Mouse (Mus musculus): ENCODE data around the gene Slc12a8.

The Slc12a8 gene

DNA sequence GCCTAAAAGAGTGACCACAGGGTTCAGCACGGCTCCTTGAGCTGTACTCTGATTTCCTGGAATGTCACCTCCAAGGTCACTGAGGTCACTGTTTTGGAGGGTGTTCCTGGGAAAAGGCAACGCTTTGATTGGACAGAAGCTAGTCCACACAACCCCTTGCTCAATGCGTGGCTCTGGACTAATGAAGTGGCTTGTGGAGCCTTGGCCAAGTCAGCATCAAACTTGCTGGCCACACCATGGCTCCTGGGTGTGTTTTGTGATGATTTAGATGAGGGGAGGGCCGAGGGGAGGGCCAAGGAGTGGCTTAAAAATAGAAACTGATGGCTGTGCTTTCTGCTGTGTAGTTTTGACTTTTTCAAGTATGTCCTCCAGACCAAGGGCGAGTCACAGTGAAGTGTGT lies 143.0 kb downstream of the Slc12a8 start:
- Histone ChIP-seq H3K4me1 (replicated peaks; ENCODE audit: low read depth, low read length) (peaks cover 13% of the 10 kb centered on the region), H3K36me3 (ENCODE audit: insufficient read depth, low read length) (no peaks in the 10 kb centered on the region), H3K9me3 (ENCODE audit: low read length) (no peaks in the 10 kb centered on the region), H3K4me3 (replicated peaks; ENCODE audit: low read length) (no peak overlapping the region), H3K27me3 (ENCODE audit: insufficient read depth, low read length) (no peaks in the 10 kb centered on the region)
- TF ChIP-seq POU5F1 (IDR thresholded peaks at IDR 0.05; ENCODE audit: borderline replicate concordance, low read length): no peak
- TF ChIP-seq CTCF (conservative IDR thresholded peaks at IDR 0.05; ENCODE audit: low read length): no peak
- no peak for TF ChIP-seq NANOG (IDR thresholded peaks at IDR 0.05; ENCODE audit: borderline replicate concordance, low read length)

DNA sequence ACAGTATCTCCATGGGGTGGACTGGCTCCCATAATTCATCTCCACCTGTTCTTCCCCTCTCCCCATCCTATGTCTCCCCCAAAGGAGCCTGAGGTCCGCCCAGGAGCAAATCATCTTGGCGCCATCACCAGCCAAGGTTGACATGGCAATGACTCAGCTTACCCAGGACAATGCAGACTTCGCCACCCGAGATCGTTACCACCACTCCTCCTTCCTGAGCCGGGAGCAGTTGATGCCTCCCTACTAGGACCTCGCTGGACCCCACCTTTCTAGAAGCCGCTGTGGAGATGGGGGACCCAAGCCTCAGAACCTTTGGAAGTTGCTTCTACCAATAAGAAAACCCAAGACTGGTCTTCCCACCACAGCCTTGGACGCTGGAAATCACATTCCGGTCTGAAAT lies 145.7 kb downstream of the Slc12a8 start:
- Histone ChIP-seq H3K9me3 (ENCODE audit: low read length) (no peaks in the 10 kb centered on the region), H3K4me3 (replicated peaks; ENCODE audit: low read length) (no peak overlapping the region), H3K27me3 (ENCODE audit: insufficient read depth, low read length) (no peaks in the 10 kb centered on the region), H3K4me1 (replicated peaks; ENCODE audit: low read depth, low read length) (peaks cover 13% of the 10 kb centered on the region), H3K36me3 (ENCODE audit: insufficient read depth, low read length) (no peaks in the 10 kb centered on the region)
- TF ChIP-seq POU5F1 (IDR thresholded peaks at IDR 0.05; ENCODE audit: borderline replicate concordance, low read length) (no peak), NANOG (IDR thresholded peaks at IDR 0.05; ENCODE audit: borderline replicate concordance, low read length) (no peak)

DNA sequence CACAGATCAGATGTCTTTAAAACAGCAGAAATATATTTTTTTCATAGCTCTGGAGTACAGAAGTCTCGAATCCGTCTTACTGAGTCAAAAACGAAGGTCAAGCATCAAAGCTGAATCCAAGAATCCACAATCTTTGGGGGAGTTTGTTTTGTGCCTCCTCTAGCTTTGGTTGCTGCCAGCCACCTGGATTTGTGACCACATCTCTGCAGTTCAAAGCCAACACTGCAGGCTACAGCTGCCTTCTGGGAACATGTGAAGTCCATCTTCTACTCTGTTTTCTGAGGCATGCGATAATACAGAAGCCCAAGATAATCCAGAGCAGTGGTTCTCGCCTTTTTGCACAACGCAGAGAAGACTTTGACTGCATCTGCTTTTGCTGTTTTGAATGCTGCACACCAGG lies 149.1 kb downstream of the Slc12a8 start:
- H3K36me3 ChIP-seq (ENCODE audit: insufficient read depth, low read length): no peaks in the 10 kb centered on the region
- H3K4me3 ChIP-seq (replicated peaks; ENCODE audit: low read length): no peak overlapping the region
- no peaks in the 10 kb centered on the region for H3K4me1 ChIP-seq (replicated peaks; ENCODE audit: low read depth, low read length)
- no peak for TF ChIP-seq NANOG (IDR thresholded peaks at IDR 0.05; ENCODE audit: borderline replicate concordance, low read length)
- TF ChIP-seq POU5F1 (IDR thresholded peaks at IDR 0.05; ENCODE audit: borderline replicate concordance, low read length): no peak
- TF ChIP-seq CTCF (conservative IDR thresholded peaks at IDR 0.05; ENCODE audit: low read length): no peak
- H3K9me3 ChIP-seq (ENCODE audit: low read length): no peaks in the 10 kb centered on the region
- no peaks in the 10 kb centered on the region for H3K27me3 ChIP-seq (ENCODE audit: insufficient read depth, low read length)

DNA sequence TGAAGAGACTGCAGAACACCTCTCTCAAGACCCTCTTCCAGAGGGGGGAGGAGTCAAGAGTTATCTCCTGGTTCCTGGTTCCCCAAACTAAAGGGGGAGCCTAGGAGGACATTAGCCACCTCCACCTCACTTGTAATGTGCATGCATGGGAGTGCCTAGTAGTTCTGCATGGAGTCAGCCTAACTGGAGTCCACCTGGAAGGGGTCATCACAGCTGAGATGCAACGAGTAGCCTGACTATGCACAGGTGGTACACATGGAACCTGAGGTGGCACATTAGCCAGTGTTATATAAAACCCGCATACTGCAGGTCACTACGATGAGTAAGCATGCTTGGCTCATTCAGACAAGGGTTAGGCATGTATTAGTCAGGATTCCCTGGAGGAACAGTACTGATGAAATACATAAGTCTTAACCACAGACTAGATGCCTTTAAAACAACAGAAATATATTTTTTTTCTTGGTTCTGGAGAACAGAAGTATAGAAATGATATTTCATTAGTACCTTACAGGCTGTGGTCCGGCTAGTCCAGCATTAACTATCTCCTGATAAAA lies 149.9 kb downstream of the Slc12a8 start:
- no peak for TF ChIP-seq POU5F1 (IDR thresholded peaks at IDR 0.05; ENCODE audit: borderline replicate concordance, low read length)
- no peak for TF ChIP-seq NANOG (IDR thresholded peaks at IDR 0.05; ENCODE audit: borderline replicate concordance, low read length)
- TF ChIP-seq CTCF (conservative IDR thresholded peaks at IDR 0.05; ENCODE audit: low read length): no peak
- Histone ChIP-seq H3K27me3 (ENCODE audit: insufficient read depth, low read length) (no peaks in the 10 kb centered on the region), H3K9me3 (ENCODE audit: low read length) (no peaks in the 10 kb centered on the region), H3K4me1 (replicated peaks; ENCODE audit: low read depth, low read length) (no peaks in the 10 kb centered on the region), H3K4me3 (replicated peaks; ENCODE audit: low read length) (no peak overlapping the region), H3K36me3 (ENCODE audit: insufficient read depth, low read length) (no peaks in the 10 kb centered on the region)

DNA sequence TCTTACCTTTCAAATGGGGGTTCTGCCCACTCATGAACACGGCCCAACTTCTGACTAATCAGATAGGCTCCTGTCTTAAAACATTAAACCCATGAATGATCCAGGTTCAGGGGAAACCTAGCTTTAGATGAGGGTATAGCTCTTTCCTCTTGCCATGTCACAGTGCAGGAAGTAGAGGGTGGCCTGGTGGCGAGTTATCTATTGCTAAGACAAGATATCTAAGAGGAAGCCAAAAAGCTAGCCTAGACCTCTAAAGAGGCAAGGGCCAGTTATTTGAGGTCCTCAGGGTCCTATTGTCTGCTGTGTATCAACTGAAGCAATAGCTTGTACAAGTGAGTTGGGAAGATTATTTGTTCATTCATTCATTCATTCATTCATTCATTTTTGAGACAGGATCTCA lies 151.3 kb downstream of the Slc12a8 start:
- Histone ChIP-seq H3K9me3 (ENCODE audit: low read length) (no peaks in the 10 kb centered on the region), H3K4me3 (replicated peaks; ENCODE audit: low read length) (no peak overlapping the region), H3K4me1 (replicated peaks; ENCODE audit: low read depth, low read length) (0 out of 2 replicates have a peak, but pooled peaks cover 2% of the 10 kb centered on the region), H3K27me3 (ENCODE audit: insufficient read depth, low read length) (no peaks in the 10 kb centered on the region), H3K36me3 (ENCODE audit: insufficient read depth, low read length) (no peaks in the 10 kb centered on the region)
- TF ChIP-seq NANOG (IDR thresholded peaks at IDR 0.05; ENCODE audit: borderline replicate concordance, low read length) (no peak), CTCF (conservative IDR thresholded peaks at IDR 0.05; ENCODE audit: low read length) (no peak), POU5F1 (IDR thresholded peaks at IDR 0.05; ENCODE audit: borderline replicate concordance, low read length) (no peak)

DNA sequence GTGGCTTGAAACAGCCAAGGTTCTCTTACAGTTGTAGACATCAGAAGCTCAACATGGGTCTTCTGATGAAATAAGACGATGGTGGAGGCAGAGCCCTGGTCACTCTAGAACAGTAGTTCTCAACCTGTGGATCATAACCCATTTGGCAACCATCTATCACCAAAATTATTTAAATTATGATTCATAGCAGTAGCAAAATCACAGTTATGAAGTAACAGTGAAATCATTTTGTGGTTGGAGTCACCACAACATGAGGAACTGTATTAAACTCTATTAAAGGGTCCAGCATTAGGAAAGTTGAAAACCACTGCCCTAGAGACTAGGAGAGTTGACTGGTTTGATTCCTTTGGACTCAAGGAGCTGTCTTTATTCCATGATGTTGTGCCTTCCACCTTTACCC lies 151.9 kb downstream of the Slc12a8 start:
- Histone ChIP-seq H3K36me3 (ENCODE audit: insufficient read depth, low read length) (no peaks in the 10 kb centered on the region), H3K9me3 (ENCODE audit: low read length) (no peaks in the 10 kb centered on the region), H3K4me1 (replicated peaks; ENCODE audit: low read depth, low read length) (0 out of 2 replicates have a peak, but pooled peaks cover 3% of the 10 kb centered on the region), H3K27me3 (ENCODE audit: insufficient read depth, low read length) (no peaks in the 10 kb centered on the region), H3K4me3 (replicated peaks; ENCODE audit: low read length) (no peak overlapping the region)
- no peak for TF ChIP-seq CTCF (conservative IDR thresholded peaks at IDR 0.05; ENCODE audit: low read length)
- TF ChIP-seq POU5F1 (IDR thresholded peaks at IDR 0.05; ENCODE audit: borderline replicate concordance, low read length): no peak
- TF ChIP-seq NANOG (IDR thresholded peaks at IDR 0.05; ENCODE audit: borderline replicate concordance, low read length): no peak

DNA sequence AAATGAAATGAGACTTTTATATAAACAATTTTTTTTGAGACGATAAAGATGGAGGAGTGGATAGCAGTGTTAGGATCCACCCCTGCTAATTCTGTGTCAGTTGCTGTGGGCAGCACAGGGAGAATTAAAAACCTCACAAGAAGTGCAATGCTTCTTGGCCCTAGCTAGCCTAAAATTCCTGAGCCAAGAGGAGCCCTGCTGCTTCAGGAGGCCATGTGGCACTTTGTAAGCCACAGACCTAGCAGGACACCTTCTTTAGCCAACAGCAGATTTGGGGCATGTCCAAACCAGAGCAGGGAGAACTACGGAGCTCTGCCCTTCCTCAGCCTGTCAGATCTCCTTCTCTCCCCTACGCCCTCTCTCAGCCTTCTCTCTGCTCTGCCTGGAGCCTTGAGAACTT lies 153.2 kb downstream of the Slc12a8 start:
- TF ChIP-seq NANOG (IDR thresholded peaks at IDR 0.05; ENCODE audit: borderline replicate concordance, low read length) (no peak), CTCF (conservative IDR thresholded peaks at IDR 0.05; ENCODE audit: low read length) (no peak), POU5F1 (IDR thresholded peaks at IDR 0.05; ENCODE audit: borderline replicate concordance, low read length) (no peak)
- Histone ChIP-seq H3K36me3 (ENCODE audit: insufficient read depth, low read length) (no peaks in the 10 kb centered on the region), H3K9me3 (ENCODE audit: low read length) (0 out of 2 replicates have a peak, but pooled peaks cover 3% of the 10 kb centered on the region), H3K27me3 (ENCODE audit: insufficient read depth, low read length) (no peaks in the 10 kb centered on the region), H3K4me1 (replicated peaks; ENCODE audit: low read depth, low read length) (0 out of 2 replicates have a peak, but pooled peaks cover 3% of the 10 kb centered on the region), H3K4me3 (replicated peaks; ENCODE audit: low read length) (no peak overlapping the region)

DNA sequence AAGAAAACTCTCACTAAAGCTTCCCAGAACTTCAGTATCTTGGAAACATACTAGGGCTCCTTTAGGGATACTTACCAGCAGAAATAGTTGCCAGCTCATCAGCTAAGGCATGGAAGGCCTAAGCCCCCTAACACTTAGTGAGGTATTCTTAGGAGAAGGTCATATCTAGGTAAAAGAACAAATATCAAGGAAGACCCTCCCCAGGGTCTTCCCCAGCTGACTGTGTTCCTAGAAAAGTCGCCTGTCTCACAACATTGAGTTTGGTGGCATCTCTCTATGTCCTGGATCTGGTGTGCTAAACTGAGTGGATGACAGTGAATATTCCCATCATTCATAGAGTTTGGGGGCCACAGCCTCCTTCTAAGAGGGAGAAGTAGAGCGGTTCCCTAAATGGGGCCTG lies 153.8 kb downstream of the Slc12a8 start:
- Histone ChIP-seq H3K36me3 (ENCODE audit: insufficient read depth, low read length) (no peaks in the 10 kb centered on the region), H3K27me3 (ENCODE audit: insufficient read depth, low read length) (no peaks in the 10 kb centered on the region), H3K4me1 (replicated peaks; ENCODE audit: low read depth, low read length) (0 out of 2 replicates have a peak, but pooled peaks cover 3% of the 10 kb centered on the region), H3K9me3 (ENCODE audit: low read length) (0 out of 2 replicates have a peak, but pooled peaks cover 3% of the 10 kb centered on the region), H3K4me3 (replicated peaks; ENCODE audit: low read length) (no peak overlapping the region)
- no peak for TF ChIP-seq CTCF (conservative IDR thresholded peaks at IDR 0.05; ENCODE audit: low read length)
- TF ChIP-seq POU5F1 (IDR thresholded peaks at IDR 0.05; ENCODE audit: borderline replicate concordance, low read length): no peak
- no peak for TF ChIP-seq NANOG (IDR thresholded peaks at IDR 0.05; ENCODE audit: borderline replicate concordance, low read length)

DNA sequence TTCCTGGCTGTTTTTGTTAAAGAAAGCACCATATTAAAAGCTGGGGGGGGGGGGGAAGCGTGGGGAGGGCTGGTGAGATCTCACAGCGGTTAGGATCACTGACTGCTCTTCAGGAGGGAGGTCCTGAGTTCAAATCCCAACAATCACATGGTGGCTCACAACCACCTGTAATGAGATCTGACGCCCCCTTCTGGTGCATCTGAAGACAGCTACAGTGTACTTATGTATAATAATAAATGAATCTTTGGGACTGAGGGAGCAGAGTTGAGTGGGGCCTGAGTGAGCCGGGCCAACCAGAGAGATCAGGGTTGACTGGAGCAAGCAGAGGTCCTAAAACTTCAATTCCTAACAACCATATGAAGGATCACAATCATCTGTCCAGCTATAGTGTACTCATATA lies 155.1 kb downstream of the Slc12a8 start:
- Histone ChIP-seq H3K4me1 (replicated peaks; ENCODE audit: low read depth, low read length) (peaks cover 10% of the 10 kb centered on the region), H3K9me3 (ENCODE audit: low read length) (0 out of 2 replicates have a peak, but pooled peaks cover 3% of the 10 kb centered on the region), H3K4me3 (replicated peaks; ENCODE audit: low read length) (no peak overlapping the region), H3K36me3 (ENCODE audit: insufficient read depth, low read length) (no peaks in the 10 kb centered on the region), H3K27me3 (ENCODE audit: insufficient read depth, low read length) (no peaks in the 10 kb centered on the region)
- TF ChIP-seq NANOG (IDR thresholded peaks at IDR 0.05; ENCODE audit: borderline replicate concordance, low read length) (no peak), POU5F1 (IDR thresholded peaks at IDR 0.05; ENCODE audit: borderline replicate concordance, low read length) (no peak), CTCF (conservative IDR thresholded peaks at IDR 0.05; ENCODE audit: low read length) (peak; percentile 7; the same call in 1 of the 2 replicates)
